Mouse (Mus musculus) thymus, adult 18-20 months (tissue): ENCODE measurements around the gene Ganab.

ENCODE experiments used
- DNase-seq, 2 experiments: peaks; one replicate each; pipeline ENCODE4 v3.0.0; 2022; ENCODE audit warnings: mixed read lengths in 2 of 2

Gene Ganab

DNA sequence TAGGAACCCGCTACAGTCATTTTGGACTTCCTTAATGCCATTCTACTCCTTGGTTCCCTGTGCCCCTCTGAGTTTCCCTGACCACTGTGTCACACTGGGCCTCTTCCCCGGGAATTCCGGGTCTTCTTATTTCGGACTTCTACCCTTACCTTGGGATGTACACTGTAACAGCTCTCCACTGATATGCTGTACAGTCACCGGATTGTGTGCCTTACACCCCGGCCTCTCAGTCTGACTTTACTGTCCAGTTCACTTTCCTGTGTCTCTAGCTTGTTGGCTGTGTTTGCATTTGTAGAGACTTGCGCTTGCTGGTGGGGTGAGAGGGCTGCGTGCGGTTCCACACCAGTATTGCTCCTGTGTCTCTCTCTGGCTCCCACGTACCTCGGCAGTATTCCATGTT lies 32.2 kb downstream of the Ganab start:
- no peak for DNase-seq

DNA sequence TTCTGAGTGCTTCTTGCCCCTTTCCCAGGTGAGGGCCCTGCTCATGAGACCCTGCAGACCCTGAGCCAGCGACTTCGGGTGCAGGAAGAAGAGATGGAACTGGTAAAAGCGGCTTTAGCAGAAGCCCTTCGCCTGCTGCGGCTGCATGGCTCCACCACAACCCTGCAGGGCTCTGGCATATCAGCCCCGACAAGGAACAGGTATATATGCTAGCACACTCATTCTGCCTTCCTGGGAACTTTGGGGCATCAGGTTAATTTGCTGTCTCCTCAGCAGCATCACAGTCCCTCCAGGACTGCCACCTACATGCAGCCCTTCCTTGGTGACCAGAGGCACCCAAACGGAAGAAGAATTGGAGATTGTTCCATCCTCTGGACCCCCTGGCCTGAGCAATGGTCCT lies 32.9 kb downstream of the Ganab start:
- DNase-seq, result no peak

DNA sequence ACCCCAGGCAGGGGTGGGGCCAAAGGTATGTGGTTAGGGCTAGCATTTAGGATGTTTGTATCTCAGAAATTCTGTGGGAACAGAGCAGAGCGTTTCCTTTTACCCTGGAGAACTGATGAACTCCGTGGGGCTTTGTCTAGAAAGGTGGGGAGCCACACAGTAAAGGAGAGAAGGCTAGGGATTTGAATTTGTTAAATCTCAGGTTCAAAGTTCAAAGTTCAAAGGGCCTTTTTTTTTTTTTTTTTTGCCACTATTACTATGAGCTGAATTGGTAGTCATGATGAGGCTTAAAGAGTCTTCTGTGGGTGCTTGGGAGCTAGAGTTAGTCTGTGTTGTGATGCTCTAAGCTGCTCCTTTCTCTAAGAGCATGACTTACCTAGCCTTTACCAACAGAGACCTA lies 38.9 kb downstream of the Ganab start:
- no peak for DNase-seq

DNA sequence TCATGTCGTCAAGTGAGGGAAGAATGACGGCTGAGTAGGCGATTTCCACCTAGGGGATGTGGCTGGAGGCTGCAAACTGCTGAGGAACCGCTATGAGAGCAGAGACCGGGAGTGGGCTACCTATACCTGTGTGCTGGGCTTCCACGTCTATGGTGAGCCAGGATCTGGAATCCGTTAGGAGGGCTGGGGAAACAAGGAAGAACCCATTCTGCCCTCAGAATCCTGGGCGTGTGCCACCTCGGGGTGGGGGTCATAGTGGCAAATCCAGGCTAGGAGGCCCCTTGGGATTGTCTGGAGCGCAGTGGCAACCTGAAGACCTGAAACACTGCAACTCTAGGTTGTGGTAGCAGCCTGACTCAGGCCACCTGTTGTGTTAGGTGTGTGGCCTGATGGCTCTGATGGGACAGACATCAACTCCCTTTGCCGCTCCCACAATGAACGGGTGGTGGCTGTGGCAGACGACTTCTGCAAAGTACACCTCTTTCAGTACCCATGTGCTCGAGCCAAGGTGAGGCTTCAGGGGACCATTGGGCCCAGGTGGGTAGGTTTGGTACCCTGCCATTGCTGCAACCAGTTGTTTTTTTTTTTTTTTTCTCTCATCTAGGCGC lies 42.8 kb downstream of the Ganab start:
- no peak for DNase-seq

DNA sequence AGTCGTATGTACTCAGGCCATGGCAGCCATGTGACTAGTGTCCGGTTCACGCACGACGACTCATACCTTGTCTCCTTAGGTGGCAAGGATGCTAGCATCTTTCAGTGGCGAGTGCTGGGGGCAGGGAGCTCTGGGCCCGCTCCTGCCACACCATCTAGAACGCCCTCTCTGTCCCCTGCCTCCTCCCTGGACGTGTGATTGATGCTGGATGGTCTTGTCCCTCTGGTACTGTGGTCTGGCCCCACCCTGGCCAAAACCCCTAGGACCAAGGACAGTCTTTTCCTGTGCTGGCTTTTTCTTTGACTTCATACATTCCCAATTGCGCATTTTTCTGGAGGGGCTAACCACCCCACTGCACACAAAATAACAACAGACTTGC lies 43.3 kb downstream of the Ganab start:
- DNase-seq, result peak in 1 of 2 experiments; percentile 53

DNA sequence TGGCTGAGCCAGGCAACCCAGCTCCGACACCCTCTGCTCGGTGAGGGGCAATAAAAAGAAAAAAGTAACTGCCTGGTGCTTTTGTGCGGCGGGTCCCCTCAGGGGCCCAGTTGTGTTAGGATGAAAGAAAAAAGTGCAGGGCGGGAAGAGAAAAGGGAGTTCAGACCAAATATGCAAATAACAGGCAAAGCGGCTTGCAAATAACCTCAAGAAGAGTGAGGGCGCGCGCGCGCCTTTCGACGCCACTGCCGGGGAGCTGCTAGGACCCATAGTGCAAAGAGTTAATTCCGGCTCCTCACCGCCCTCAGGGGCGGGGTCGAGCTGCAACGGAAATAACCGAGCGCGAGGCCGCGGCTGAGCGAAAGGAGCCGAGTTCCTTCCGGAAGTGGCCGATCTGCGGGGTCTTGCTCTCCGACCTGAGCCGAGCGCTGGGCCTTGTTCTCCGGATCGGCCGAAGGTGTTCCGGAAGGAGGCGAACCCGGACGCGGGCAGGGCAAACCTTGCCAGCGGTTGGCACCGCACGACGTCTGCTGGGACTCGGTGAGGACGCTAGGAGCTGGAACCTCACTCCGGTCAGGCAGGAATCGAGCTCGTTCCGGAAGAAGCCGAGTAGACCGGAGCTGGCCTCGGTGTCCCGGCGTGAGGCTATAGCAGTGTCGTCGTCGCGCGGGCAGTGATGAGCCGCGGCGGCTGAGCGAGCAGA lies 43.8 kb downstream of the Ganab start, which contains the start of gene Mta2:
TSS of gene Mta2 (plus strand) at position 361 of the 703 bp plus-strand sequence.
- peak; percentile 96 to 97 for DNase-seq

DNA sequence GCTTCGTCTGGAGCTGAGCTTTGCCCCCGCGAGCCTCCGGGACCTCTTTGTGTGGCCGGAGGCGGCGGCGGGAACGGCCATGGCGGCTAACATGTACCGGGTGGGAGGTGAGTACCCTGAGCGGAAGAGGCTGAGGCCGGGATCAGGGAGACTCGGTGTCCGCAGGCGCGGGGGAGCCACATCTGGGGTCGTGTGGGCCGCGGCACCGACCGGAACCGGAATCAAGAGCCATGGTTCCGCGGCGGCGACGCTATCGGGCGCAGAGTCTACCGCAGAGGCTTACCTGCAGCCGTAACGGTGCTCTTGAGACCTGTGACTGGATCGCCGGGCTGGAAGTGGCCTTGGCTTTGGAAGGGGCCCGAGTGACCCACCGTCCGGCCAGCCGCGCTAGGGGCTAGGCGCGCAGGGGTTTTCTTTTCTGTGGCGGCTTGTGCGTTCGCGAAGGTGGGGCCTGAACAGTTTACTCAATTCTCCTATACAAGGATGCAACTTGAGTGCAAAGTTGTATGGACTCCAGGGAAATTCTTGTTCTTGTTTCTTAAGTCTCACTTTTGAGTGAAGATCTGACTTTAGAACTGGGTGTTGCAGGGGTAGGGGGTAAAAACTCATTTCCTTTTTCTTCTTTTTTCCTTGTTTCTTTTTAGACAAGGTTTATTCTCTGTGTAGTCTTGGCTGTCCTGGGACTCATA lies 44.5 kb downstream of the Ganab start:
- DNase-seq, result no peak

DNA sequence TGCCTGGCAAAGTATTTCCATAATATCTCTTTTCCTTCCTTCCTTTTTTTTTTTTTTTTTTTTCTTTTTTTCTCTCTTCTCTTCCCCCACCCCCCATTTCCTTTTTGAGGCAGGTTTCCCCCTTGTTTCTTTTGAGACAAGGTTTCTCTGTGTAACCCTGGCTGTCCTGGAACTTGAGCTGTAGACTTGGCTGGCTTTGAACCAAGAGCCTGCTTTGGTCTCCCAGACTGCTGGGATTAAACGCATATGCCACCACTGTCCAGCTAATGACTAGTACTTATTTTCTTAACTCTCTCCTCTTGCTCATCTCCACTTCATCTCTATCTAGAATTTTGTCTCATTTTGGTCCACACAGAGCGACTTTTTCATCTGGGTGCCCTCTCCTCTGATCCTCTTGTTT lies 45.2 kb downstream of the Ganab start:
- DNase-seq, result no peak

DNA sequence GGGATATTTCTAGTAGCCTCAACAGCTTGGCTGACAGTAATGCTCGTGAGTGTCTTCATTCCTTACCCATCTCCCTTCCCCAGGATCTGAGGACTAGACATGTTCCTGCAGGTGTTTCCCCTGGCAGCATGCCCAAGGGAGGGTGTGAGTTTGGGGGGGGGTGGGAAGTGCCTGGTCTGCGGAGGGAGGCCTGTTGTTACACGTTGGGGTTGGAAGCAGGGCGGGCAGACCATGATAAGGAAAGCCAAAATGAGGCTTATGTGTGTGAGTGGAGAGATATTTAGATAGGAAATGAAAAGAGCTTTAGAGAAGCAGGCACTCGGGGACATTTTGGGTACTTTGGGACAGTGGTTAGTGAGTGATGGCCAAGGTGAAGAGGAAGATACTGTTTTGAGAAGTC lies 46.2 kb downstream of the Ganab start:
- DNase-seq, result no peak

DNA sequence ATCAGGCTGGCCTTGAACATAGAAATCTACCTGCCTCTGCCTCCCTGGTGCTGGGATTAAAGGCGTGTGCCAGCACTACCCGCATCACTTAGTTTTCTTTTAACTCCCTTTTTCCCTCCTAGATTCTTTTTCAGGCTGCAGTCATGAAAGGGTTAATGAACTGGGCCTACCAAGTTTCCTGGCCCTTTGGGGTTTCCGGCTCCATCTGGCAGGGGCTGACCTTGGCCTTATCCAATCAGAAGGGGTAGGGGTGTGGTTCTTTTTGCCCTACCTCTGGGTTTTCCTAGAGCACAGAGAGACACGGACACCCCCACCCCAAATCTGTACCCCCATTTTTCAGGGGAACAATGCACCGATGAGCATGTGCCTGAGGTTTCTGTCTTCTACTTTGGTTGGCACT lies 46.9 kb downstream of the Ganab start:
- DNase-seq, result no peak

DNA sequence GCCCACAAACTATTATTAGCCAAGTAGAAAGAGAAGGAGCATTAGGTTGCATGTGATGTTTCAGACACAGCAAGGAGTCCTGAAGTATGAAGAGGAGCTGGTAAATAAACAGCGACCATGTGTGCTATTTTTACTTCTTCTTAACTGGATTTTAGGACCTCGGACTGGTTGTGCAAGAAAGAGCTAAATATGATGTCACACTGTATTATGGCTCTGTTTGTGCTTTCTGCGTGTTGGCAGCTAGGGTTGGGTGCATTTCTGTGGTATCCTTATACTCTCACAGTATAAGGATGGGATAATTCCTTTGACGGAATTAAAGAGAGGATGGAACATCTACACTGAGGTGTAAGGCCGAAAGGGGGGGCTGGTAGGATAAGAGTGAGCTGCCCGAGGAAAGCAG lies 47.4 kb downstream of the Ganab start:
- no peak for DNase-seq

DNA sequence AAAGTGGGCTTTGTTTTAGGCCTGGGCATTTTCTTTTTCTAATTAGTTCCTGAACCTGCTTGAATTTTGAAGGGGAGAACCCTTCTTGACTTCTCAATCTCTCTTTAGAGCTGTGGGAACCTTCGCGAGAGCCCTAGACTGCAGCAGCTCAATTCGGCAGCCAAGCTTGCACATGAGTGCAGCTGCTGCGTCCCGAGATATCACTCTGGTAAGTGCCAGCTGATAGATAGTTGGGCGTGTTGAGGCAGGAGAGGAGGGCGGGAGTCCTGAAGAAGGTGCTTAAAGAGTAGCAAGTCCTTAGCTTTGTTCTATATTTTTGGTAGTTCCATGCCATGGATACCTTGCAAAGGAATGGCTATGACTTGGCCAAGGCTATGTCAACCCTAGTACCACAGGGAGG lies 49.1 kb downstream of the Ganab start:
- DNase-seq, result no peak

DNA sequence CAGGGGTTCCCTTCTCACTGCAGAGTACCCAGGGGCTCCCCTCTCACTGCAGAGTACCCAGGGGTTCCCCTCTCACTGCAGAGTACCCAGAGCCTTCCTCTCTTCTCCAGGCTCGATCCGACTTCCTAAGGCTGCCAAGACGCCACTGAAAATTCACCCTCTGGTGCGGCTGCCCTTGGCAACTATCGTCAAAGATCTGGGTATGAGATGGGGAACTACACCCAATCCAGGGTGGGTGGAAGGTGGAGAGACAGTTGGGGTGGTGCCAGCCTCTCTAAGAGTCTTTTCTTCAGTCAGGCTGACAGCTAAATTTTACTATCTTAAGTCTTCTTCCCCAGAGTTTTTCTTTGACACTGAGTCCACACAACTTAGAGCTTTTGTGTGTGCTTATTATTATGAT lies 52.3 kb downstream of the Ganab start:
- no peak for DNase-seq

DNA sequence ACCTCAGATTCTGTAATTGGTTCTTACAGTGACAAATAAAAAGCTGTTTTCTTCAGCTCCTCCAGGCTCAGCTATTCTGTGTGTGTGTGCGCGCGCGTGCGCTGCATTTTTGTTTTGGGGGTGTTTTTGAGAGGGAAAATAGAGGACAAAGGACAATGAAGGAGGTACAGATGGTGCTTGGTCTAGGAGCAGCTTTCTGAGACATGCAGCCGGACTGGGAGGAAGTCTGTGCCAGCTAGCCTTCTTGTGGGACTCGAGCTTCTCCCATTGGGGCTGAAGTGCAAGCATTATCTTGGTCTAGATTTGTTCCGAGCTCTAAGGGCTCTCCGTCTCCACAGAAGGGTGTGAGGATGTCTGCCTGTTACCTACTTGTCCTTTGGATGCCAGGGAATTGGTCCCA lies 54.4 kb downstream of the Ganab start:
- DNase-seq, result no peak

DNA sequence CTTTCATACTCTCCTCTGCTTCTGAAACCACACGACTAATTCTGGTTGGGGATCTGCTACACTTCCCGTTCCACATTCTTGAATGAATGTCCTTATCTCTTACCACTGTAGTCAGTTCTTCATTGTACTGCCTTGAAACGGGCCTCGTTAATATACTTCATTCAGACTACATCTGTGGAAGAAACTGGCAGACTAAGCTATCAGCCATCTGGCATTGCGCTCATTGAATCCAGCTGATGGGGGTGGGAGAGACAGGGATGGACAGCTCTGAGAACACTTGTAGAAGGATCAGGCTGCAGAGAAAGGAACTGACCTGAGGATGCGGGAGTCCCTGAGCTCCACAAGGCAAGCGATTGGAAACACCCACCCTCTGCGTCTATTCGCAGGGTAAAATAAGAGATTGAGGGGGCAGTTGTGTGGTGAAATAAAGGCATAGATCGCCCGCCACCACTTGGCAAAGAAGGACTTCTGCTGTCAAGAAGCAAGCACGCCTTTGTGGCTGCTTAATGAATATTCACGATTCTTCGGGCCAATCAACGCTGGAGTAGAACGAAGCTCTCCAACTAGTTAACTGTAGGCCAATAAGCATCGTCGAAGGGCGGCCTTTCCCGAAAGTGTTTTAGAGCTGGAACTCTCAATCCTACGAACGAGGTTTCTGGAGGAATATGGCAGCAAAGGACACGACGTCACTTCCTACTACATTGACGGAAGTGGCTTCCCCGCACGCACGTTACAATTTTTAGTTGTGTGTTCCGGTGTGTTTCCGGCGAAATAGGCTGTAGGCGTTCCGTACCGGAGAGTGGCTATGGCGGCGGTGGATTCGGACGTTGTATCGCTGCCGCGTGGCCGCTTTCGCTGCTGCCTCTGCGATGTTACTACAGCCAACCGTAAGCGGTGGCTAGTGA lies 55.5 kb downstream of the Ganab start, which contains the start of gene Tut1:
TSS of gene Tut1 (plus strand) at position 713 of the 905 bp plus-strand sequence.
- peak; percentile 80 to 87 for DNase-seq

DNA sequence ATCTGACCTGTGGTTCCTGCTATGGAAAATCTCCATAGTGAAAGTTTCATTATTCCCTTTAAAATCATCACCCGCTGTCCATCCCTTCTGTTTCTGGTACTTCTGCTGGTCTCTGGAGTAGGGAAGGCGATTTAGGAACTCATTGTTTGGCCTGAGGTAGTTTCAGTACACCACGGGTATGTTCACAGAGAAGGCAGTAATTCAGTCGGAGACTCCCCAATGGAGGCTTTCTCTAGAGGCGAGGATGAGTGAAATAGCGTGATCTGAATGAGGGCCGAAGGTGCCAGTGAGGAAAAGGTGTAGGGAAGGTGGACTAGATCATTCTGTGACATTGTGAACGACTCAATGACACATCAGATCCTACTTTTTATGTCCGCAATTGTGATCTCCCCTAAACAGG lies 56.3 kb downstream of the Ganab start:
- DNase-seq, result no peak

DNA sequence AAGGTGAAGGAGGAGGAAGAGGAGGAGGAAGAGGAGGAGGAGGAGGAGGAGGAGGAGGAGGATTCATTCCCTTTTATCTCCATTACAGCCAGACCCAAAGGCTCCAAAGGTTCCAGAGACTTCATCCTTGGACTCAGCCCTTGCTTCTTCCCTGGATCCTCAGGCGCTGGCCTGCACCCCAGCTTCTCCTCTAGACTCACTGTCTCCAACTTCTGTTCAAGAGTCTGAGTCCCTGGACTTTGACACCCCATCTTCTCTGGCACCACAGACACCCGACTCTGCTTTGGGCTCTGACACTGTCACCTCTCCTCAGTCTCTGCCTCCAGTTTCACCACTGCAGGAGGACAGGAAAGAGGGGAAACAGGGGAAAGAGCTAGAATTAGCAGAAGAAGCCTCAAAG lies 64.4 kb downstream of the Ganab start:
- no peak for DNase-seq

DNA sequence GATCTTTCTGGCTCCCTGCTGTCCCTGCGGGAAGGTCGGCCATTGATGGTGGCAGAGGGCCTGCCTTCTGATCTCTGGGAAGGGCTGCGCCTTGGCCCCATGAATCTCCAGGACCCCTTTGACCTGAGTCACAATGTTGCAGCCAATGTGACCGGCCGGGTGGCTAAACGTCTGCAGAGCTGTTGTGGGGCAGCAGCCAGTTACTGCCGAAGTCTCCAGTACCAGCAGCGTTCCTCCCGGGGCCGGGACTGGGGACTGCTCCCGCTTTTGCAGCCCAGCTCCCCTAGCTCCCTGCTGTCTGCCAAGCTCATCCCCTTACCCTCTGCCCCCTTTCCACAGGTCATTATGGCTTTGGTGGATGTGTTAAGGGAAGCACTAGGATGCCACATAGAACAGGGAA lies 67.2 kb downstream of the Ganab start:
- DNase-seq, result no peak

DNA sequence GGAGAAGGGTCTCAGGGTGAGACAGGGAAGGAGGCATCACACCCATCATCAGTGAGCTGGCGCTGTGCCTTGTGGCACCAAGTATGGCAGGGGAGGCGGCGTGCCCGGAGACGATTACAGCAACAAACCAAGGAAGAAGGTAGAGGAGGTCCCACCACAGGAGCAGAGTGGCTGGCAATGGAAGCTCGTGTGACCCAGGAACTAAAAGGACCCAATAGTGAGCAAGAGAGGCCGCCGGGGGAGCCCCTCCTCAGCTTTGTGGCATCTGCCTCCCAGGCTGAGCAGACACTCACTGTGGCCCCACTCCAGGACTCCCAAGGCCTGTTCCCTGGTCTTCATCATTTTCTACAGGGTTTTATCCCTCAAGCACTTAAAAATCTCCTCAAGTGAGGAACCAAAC lies 67.9 kb downstream of the Ganab start:
- DNase-seq, result no peak

DNA sequence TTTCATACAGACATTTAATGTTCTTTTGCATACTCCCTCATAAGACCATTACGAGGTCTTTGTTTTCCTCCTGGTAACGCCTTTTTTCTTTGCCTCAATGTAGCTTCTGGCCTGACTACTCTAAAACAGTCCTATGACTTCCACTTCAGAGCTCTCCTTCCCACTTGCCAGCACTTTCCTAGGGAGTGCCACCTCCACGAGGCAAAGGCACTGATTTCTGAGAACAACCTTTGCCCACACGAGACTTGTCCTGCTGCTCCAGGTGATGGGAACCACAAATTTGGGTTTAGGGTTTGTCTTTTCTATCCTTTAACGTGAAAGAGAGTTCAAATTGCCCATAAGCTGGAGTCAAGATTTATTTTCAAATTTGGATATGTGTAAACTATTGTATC lies 68.3 kb downstream of the Ganab start:
- DNase-seq, result no peak
